Mouse (Mus musculus) liver, adult 2 months (tissue): ENCODE data around the gene Foxp2.

Source experiments
- CTCF ChIP-seq: fragments of 200-500 bp; IDR thresholded peaks from 2 replicates; pipeline ENCODE4 v1.5.1; 2011; ENCODE audit warnings: low read depth, low read length, control low read depth
- POLR2A ChIP-seq: fragments of 200-500 bp; IDR thresholded peaks from 2 replicates; pipeline ENCODE4 v1.6.1; 2011; ENCODE audit warnings: low read length, control low read depth; ENCODE audit not compliant: insufficient read depth; ENCODE audit errors: extremely low read depth

DNA sequence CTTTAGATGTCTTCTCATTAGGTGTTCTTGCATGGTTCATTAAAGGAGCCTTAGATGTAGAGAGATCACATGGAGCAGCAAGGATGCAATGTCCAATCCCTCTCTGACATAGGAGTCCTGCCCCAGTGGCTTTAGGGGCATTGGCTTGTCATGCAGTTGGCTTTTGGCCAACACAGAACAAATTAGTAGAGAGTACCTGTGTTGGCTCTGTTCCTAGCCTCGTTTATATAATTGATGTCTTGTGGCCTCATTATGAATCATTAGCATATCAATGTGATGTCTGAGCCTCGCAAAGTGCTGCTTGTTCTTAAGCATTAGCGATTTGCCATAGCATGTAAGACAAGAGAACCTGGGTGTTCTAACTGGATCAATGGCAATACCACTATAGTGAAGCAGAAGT lies 250.5 kb downstream of the Foxp2 start:
- no peak for TF ChIP-seq CTCF
- no peak for TF ChIP-seq POLR2A
